Mouse (Mus musculus) layer of hippocampus, adult 18-20 months (tissue): Measurements from ENCODE around the gene Olfr199. TPM values are rescaled to one million over a fixed set of nuclear protein-coding genes. Genes with fewer than 3 reads are reported as not detected.
"Not testable (repeated sequence)": the region's sequence is repeated elsewhere in the genome, so short reads cannot be mapped to it uniquely, and the experiment has no call there.

Experiments
- DNase-seq, 2 experiments: peaks; one replicate each; pipeline ENCODE4 v3.0.0; 2022; ENCODE audit warnings: low spot score in 2 of 2
- long read RNA-seq: library from polyadenylated mRNA; stranded (forward); transcript quantifications from one replicate; pipeline ENCODE4 v2.0.0, GENCODE M21; 2021
- total RNA-seq, 2 experiments: library from RNA; stranded (reverse); gene quantifications; 2 replicates each; pipeline ENCODE4 v1.2.3; 2021

The Olfr199 gene
- not detected for total RNA-seq
- long read RNA-seq: 0 reads

DNA sequence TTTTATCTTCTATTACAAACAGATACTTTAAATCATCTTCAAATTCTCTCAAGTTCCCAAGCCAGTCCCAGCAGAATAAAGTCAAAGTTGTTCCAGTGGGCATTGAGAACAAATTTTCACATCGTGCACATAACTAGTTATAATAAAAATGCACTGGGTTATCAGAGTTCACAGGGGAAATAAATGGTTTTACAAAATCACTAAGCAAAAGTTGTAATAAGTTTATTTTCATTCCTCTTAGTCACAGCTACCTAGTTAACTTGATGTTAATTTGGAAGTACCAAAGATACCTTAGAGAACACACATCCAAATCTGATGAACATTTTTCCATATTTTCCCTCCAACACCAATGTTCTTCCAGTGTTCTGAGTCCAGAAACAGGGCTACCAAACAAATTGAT is at the start of gene Olfr199:
TSS of gene Olfr199 (minus strand) at position 101 of the 400 bp plus-strand sequence.
- not testable (repeated sequence) for DNase-seq

DNA sequence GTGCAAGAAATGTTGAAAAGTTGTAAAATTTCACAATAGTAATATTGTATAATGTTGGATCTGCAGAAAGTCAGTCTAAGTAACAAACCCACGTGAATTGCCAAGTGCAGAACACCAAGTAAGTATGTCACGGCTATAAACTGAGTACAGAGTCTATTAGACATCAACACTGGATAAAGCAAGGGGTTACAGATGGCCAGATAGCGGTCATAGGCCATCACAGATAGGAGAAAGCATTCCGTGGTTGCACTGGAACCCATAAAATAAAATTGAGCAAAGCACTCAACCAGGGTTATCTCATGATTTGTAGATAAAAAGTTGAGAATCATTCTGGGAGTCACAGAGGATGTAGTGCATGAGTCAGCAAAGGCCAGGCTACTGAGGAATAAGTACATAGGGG is 49.5 kb upstream of the Olfr199 start:
- not testable (repeated sequence) for DNase-seq

DNA sequence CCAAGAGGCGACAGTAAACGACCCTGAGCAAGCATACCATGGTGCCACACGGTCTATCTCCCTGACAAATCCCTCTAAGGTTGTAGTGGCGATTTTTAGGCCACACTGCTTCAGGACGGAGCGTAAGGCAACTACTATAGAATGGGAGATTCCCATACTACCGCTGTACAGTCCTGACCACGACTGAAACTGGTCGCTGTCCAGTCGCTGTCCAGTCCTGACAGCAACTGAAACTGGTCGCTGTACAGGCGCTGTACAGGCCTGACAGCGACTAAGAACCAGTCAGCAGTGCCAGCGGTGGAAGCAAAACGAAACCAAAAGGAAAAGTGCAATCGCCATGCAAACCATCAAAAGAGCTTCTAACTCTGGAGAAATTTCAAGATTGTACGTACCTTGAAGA is 30.1 kb upstream of the Olfr199 start:
- no peak for DNase-seq

DNA sequence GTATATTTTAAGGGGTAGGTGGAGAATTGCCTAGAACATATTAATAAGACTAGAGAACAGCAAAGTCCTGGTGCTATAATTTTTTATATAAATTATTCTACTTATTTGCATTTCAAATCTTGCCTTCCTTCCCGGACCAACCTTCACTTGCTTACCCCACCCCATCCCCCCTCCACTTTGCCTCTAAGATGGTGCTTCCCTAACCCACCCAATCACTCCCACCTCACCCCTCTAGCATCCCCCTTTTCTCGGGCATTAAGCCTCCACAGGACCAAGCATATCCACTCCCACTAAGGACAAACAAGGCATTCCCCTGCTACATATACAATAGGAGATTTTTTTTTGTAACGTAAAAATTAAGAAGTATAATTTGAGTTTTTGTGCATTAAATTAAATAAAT is 1.7 kb downstream of the Olfr199 start:
- not testable (repeated sequence) for DNase-seq

DNA sequence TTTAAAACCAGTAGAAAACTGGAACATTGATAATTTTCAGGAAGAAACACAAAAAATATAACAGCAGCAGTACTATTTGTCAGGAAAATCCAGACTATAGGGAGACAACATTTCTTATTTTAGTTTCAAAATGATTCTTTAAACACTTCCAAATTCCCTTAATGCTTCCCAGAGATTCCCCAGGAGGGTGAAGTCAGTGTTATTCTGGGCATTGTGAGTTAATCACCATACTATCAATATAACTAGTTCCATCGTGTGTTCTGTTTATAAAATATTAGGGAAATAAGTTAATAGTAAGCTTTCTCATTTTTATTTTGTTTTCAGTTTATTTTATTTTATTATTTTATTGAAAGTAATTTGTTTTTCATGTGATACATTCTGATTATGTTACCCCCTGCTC is 16.1 kb downstream of the Olfr199 start, which contains the start of gene Olfr198:
TSS of gene Olfr198 (minus strand) at position 101 of the 400 bp plus-strand sequence.
- DNase-seq: not testable (repeated sequence)

DNA sequence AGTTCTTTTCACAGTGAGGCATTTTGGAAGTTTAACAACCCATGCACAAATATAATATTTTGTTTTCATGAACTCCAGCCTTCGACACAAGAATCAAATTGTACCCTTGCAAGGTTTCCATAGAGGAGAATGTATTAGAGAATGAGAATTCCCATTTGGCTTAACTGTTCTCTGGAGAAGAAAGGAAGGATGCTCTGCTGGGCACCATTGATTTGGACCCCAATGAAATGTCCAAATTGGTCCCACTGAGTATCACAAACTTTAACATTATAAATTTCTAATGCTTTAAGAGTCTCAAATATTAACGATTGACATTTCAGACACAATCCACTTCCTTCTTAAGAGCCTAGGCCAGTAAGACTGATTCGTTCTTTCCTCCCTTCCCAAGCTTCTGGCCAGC is 49.2 kb downstream of the Olfr199 start, which contains the start of gene Olfr196:
TSS of gene Olfr196 (minus strand) at position 101 of the 400 bp plus-strand sequence.
- DNase-seq: no peak

Other genes starting within 250 kb of the Olfr199 start
- not detected for gene Olfr183, start 224.4 kb downstream of the Olfr199 start, total RNA-seq
- not detected for gene Olfr186, start 189.5 kb downstream of the Olfr199 start, total RNA-seq
- not detected for gene Olfr187, start 180.0 kb downstream of the Olfr199 start, total RNA-seq
- gene Olfr190, start 141.8 kb downstream of the Olfr199 start, total RNA-seq: not detected
- gene Olfr191, start 129.9 kb downstream of the Olfr199 start, total RNA-seq: not detected
- not detected for gene Olfr193, start 107.9 kb downstream of the Olfr199 start, total RNA-seq
- gene Olfr194, start 98.7 kb downstream of the Olfr199 start, total RNA-seq: not detected
- not detected for gene Olfr195, start 72.7 kb downstream of the Olfr199 start, total RNA-seq
- gene Olfr196, start 49.3 kb downstream of the Olfr199 start, total RNA-seq: not detected
- not detected for gene Olfr198, start 16.2 kb downstream of the Olfr199 start, total RNA-seq
- not detected for gene Olfr201, start 52.9 kb upstream of the Olfr199 start, total RNA-seq
- gene Olfr202, start 67.0 kb upstream of the Olfr199 start, total RNA-seq: not detected
- not detected for gene Olfr203, start 79.1 kb upstream of the Olfr199 start, total RNA-seq
- not detected for gene Olfr204, start 98.5 kb upstream of the Olfr199 start, total RNA-seq
- not detected for gene Olfr205, start 111.4 kb upstream of the Olfr199 start, total RNA-seq
- not detected for gene Olfr206, start 129.5 kb upstream of the Olfr199 start, total RNA-seq
- not detected for gene Olfr209, start 144.2 kb upstream of the Olfr199 start, total RNA-seq
- under 1 TPM in 1 of 2 experiments, not detected in 1; 0.15 TPM for gene Gabrr3, start 187.6 kb upstream of the Olfr199 start, total RNA-seq